Mouse (Mus musculus) intestine, embryonic 14.5 days (tissue): ENCODE data around the gene Wdr73. TPM values are rescaled to one million over a fixed set of nuclear protein-coding genes. Genes with fewer than 3 reads are reported as not detected.

Experiments used
- ATAC-seq: fragments of 200-750 bp; cut with Nextera tagmentation; replicated peaks from 2 replicates; pipeline ENCODE4 v1.8.0; 2017; ENCODE audit warnings: low read depth, moderate number of reproducible peaks, moderate TSS enrichment, moderate library complexity; ENCODE audit not compliant: low FRiP score, low TSS enrichment
- DNase-seq: peaks from one replicate; pipeline ENCODE4 v3.0.0-alpha.2; 2018; ENCODE audit warnings: low spot score
- H3K27ac ChIP-seq: fragments of 300-500 bp; sonication (generic); 2 replicates; pipeline ENCODE4 v1.5.1; 2014; ENCODE audit warnings: low read depth, mild to moderate bottlenecking, control low read depth
- H3K27me3 ChIP-seq: fragments of 300-500 bp; sonication (generic); replicated peaks from 2 replicates; pipeline ENCODE4 v1.6.1; 2014; ENCODE audit warnings: low read length, control low read depth; ENCODE audit not compliant: control insufficient read depth, insufficient read depth
- H3K36me3 ChIP-seq: fragments of 300-500 bp; sonication (generic); 2 replicates; pipeline ENCODE4 v1.6.1; 2014; ENCODE audit warnings: low read length, control low read depth; ENCODE audit not compliant: control insufficient read depth, insufficient read depth
- H3K4me1 ChIP-seq: fragments of 300-500 bp; sonication (generic); replicated peaks from 2 replicates; pipeline ENCODE4 v1.6.1; 2014; ENCODE audit warnings: low read length, control low read depth, mixed read lengths; ENCODE audit not compliant: control insufficient read depth, insufficient read depth
- H3K4me2 ChIP-seq: fragments of 300-500 bp; sonication (generic); 2 replicates; pipeline ENCODE4 v1.6.1; 2014; ENCODE audit warnings: low read length
- H3K4me3 ChIP-seq: fragments of 300-500 bp; sonication (generic); 2 replicates; pipeline ENCODE4 v1.5.1; 2014; ENCODE audit warnings: low read depth, low read length, control low read depth, mixed read lengths
- H3K9ac ChIP-seq: fragments of 300-500 bp; sonication (generic); 2 replicates; pipeline ENCODE4 v1.6.1; 2014; ENCODE audit warnings: mild to moderate bottlenecking, low read length
- H3K9me3 ChIP-seq: fragments of 300-500 bp; sonication (generic); 2 replicates; pipeline ENCODE4 v1.6.1; 2016; ENCODE audit warnings: low read length, control low read depth; ENCODE audit not compliant: control insufficient read depth
- WGBS: fragments of 180-500 bp; shearing (Covaris S2); extraction: QIAGEN DNeasy Blood & Tissue Kit; methylation state at CpG from one replicate; pipeline ENCODE4 v1.1.7; 2014; 5-methylcytosine and 5-hydroxymethylcytosine counted together
- polyA plus RNA-seq: library from polyadenylated mRNA; unstranded; fragments of >200 nt; fragmentation: Nextera tagmentation; extraction: Ambion mirVana; gene quantifications from 2 replicates; pipeline ENCODE4 v1.2.1, GENCODE M21; 2014

Gene Wdr73
- polyA plus RNA-seq, 1 experiment from 2014 or later, result 37.9 TPM

DNA sequence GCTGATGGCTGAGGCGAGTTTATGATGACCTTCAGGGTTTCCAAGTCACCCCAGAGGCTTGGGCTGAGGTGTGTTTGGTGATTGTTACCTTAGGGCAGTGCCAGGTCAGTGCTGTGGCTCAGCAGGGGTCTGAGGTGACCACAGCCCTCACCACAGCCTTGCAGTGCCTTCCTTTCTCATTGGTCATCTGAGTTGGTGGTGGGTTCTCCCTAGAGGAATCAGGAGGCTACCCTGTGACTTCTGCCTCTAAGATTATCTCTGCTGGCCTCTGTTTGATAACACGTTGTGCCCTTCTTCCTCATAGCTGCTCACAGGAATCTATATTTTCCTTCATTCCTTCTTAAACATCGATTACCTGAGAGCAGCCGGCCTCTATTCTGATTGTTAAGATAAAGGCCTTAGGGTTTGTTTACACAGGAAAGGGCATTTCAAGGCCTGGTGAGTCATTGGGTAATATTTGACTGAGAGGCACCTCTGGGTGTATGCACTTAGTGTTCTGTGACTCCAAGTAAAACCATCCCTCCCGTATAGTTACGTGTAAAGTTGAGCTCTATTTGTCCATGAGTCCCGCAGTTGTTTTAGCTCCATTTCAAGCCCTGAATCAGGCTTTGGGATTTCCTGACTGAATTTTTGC is 34.4 kb downstream of the Wdr73 start:
- Histone ChIP-seq H3K27me3 (no peaks in the 10 kb centered on the region), H3K36me3 (peaks cover 68% of the 10 kb centered on the region), H3K4me1 (peaks cover 19% of the 10 kb centered on the region), H3K4me2 (peak overlapping the region; percentile 28), H3K9ac (no peak overlapping the region), H3K4me3 (no peak overlapping the region), H3K27ac (peak overlapping the region; percentile 64), H3K9me3 (no peaks in the 10 kb centered on the region)
- peak; percentile 84 for ATAC-seq
- DNase-seq, result no peak
- WGBS, result 51% methylated on average over 7 of the region's 7 CpGs

GRCm38 (mm10) chr7:80865521-80865920 is 35.5 kb downstream of the Wdr73 start:
- H3K4me3 ChIP-seq, result no peak overlapping the region
- no peak overlapping the region for H3K9ac ChIP-seq
- no peak overlapping the region for H3K4me2 ChIP-seq
- H3K4me1 ChIP-seq, result peaks cover 23% of the 10 kb centered on the region
- 85% methylated on average over 7 of the region's 7 CpGs for WGBS
- no peak for ATAC-seq
- DNase-seq, result no peak
- H3K9me3 ChIP-seq, result no peaks in the 10 kb centered on the region
- no peaks in the 10 kb centered on the region for H3K27me3 ChIP-seq
- peaks cover 57% of the 10 kb centered on the region for H3K36me3 ChIP-seq
- H3K27ac ChIP-seq, result peak overlapping the region; percentile 7; the same call in 1 of the 2 replicates

DNA sequence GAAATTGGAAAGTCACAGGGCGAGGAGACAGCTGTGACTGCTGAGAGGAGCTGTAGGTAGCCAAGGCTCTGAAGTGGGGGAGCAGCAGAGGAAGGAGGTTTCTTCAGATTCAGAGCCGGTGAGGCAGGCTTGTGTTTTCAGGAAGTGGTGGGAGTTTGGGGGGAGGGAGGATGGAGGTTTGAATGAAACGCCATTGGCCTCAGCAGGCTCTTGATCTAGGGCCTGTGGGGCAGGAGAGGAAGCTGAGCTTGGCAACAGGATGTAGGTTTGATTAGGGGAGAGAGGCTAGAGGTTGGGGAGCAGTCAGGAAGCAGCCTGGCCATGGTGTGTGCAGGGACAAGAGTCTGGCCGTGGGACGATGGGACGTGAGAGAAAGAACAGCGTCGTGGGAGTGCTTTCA is 36.2 kb downstream of the Wdr73 start:
- Histone ChIP-seq H3K27me3 (no peaks in the 10 kb centered on the region), H3K9me3 (no peaks in the 10 kb centered on the region), H3K36me3 (peaks cover 50% of the 10 kb centered on the region), H3K4me1 (peaks cover 26% of the 10 kb centered on the region), H3K4me3 (no peak overlapping the region), H3K9ac (no peak overlapping the region), H3K4me2 (no peak overlapping the region), H3K27ac (0 out of 2 replicates have a peak overlapping the region, but pooled peaks have one; percentile 7)
- no peak for ATAC-seq
- no peak for DNase-seq
- WGBS, result 77% methylated on average over 8 of the region's 8 CpGs

- no peak overlapping the region for H3K4me3 ChIP-seq
- DNase-seq (no peak), ATAC-seq (no peak)
- H3K4me1 ChIP-seq, result peaks cover 26% of the 10 kb centered on the region
- no peaks in the 10 kb centered on the region for H3K27me3 ChIP-seq
- WGBS, result 63% methylated on average over 1 of the region's 1 CpGs
- no peaks in the 10 kb centered on the region for H3K9me3 ChIP-seq
- peaks cover 43% of the 10 kb centered on the region for H3K36me3 ChIP-seq
- H3K4me2 ChIP-seq, result no peak overlapping the region
- H3K27ac ChIP-seq, result no peak overlapping the region
- H3K9ac ChIP-seq, result no peak overlapping the region
Measured at GRCm38 (mm10) chr7:80864151-80864550, 36.9 kb downstream of the Wdr73 start.

GRCm38 (mm10) chr7:80863520-80863919 is 37.5 kb downstream of the Wdr73 start:
- no peak overlapping the region for H3K9ac ChIP-seq
- WGBS, result 85% methylated on average over 5 of the region's 5 CpGs
- H3K36me3 ChIP-seq, result peaks cover 37% of the 10 kb centered on the region
- no peak overlapping the region for H3K4me3 ChIP-seq
- no peak for ATAC-seq
- DNase-seq, result no peak
- H3K4me1 ChIP-seq, result peaks cover 26% of the 10 kb centered on the region
- no peak overlapping the region for H3K27ac ChIP-seq
- no peaks in the 10 kb centered on the region for H3K9me3 ChIP-seq
- no peak overlapping the region for H3K4me2 ChIP-seq
- H3K27me3 ChIP-seq, result no peaks in the 10 kb centered on the region

- no peak for ATAC-seq
- DNase-seq, result no peak
- peak overlapping the region; percentile 61; the same call in 1 of the 2 replicates for H3K4me2 ChIP-seq
- H3K9me3 ChIP-seq, result no peaks in the 10 kb centered on the region
- no peak overlapping the region for H3K9ac ChIP-seq
- H3K27ac ChIP-seq, result no peak overlapping the region
- no peaks in the 10 kb centered on the region for H3K27me3 ChIP-seq
- peaks cover 26% of the 10 kb centered on the region for H3K4me1 ChIP-seq
- peaks cover 27% of the 10 kb centered on the region for H3K36me3 ChIP-seq
- 82% methylated on average over 2 of the region's 2 CpGs for WGBS
- H3K4me3 ChIP-seq, result no peak overlapping the region
Measured at GRCm38 (mm10) chr7:80862475-80862874, 38.6 kb downstream of the Wdr73 start.

- peak within 1 kb of the TSS; percentile 86 for H3K27ac ChIP-seq
- no peaks in the 10 kb centered on the region for H3K27me3 ChIP-seq
- H3K4me1 ChIP-seq, result peaks cover 24% of the 10 kb centered on the region
- no peaks in the 10 kb centered on the region for H3K9me3 ChIP-seq
- peak within 1 kb of the TSS; percentile 89 for H3K9ac ChIP-seq
- peaks cover 18% of the 10 kb centered on the region for H3K36me3 ChIP-seq
- ATAC-seq, result peak; percentile 98
- H3K4me2 ChIP-seq, result peak within 1 kb of the TSS; percentile 90
- H3K4me3 ChIP-seq, result peak within 1 kb of the TSS; percentile 90
- DNase-seq, result peak; percentile 98
- under 1% methylated on average over 40 of the region's 40 CpGs for WGBS
Measured at GRCm38 (mm10) chr7:80860729-80861274, 40.3 kb downstream of the Wdr73 start, which contains the start of gene Zscan2. Zscan2 (plus strand) TSS chr7:80860920.

DNA sequence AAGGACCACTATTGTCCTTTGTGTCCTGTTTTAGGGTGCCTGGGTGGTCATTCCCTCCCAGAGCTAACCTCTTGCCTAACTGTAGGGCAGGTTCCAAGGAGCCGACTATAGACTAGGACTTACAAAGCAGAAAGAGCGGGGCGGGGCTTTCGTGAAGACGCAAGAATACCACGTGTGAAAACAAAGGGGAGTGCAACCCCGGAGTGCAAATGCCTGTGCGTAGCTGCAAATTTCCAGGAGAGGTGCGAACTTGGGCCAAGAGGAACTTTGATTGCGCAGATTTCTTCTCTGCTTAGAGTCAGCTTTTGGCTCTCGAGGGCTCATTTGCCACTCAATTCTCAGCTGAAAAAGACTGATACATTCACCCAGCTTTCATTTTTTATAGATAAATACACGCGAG is 40.8 kb downstream of the Wdr73 start:
- peak; percentile 79 for DNase-seq
- Histone ChIP-seq H3K4me3 (peak overlapping the region; percentile 90), H3K4me2 (peak overlapping the region; percentile 90), H3K27ac (no peak overlapping the region), H3K9ac (peak overlapping the region; percentile 51), H3K4me1 (peaks cover 22% of the 10 kb centered on the region), H3K27me3 (no peaks in the 10 kb centered on the region), H3K36me3 (peaks cover 13% of the 10 kb centered on the region), H3K9me3 (no peaks in the 10 kb centered on the region)
- WGBS, result under 1% methylated on average over 13 of the region's 13 CpGs
- ATAC-seq, result peak; percentile 64

DNA sequence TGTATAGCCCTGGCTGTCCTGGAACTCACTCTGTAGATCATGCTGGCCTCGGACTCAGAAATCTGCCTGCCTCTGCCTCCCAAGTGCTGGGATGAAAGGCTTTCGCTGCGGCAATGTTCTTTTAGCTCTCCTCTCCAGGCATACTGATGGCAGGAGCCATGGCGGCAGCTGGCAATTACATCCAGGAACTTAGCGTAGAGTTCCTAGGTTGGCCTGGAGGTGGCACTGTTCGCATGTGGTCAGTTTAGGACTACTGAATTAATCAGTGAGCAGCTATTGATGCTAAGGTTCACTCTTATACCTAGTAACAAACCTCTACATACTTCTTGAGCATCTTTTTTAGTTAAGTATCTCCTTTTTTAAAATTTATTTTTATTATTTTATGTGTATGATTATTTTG is 43.9 kb downstream of the Wdr73 start:
- H3K9ac ChIP-seq, result no peak overlapping the region
- no peak for ATAC-seq
- no peak overlapping the region for H3K4me3 ChIP-seq
- no peaks in the 10 kb centered on the region for H3K27me3 ChIP-seq
- H3K4me2 ChIP-seq, result no peak overlapping the region
- peaks cover 11% of the 10 kb centered on the region for H3K4me1 ChIP-seq
- peak; percentile 88 for DNase-seq
- H3K9me3 ChIP-seq, result no peaks in the 10 kb centered on the region
- 28% methylated on average over 6 of the region's 6 CpGs for WGBS
- H3K36me3 ChIP-seq, result no peaks in the 10 kb centered on the region
- no peak overlapping the region for H3K27ac ChIP-seq
